Mouse (Mus musculus): ENCODE data around the gene AC129217.1.

Gene AC129217.1

DNA sequence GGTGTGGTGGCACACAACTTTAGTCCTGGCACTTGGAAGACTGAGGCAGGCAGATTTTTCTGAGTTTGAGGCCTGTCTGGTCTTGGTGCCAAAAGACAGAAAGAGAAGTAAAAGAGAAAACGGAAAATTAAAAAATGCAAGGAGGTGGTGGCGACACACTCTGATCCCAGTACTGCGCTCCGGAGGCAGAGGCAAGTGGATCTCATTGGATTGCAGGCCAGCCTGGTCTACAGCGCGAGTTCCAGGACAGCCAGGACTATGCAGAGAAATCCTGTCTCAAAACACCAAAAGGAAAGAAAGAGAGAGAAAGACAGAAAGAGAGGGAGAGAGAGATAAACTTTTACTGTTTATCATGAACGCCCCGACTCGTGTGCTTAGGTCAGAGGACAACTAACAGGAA is 41.3 kb downstream of the AC129217.1 start:
- DNase-seq (ENCODE audit: inconsistent ontology term): no peak

DNA sequence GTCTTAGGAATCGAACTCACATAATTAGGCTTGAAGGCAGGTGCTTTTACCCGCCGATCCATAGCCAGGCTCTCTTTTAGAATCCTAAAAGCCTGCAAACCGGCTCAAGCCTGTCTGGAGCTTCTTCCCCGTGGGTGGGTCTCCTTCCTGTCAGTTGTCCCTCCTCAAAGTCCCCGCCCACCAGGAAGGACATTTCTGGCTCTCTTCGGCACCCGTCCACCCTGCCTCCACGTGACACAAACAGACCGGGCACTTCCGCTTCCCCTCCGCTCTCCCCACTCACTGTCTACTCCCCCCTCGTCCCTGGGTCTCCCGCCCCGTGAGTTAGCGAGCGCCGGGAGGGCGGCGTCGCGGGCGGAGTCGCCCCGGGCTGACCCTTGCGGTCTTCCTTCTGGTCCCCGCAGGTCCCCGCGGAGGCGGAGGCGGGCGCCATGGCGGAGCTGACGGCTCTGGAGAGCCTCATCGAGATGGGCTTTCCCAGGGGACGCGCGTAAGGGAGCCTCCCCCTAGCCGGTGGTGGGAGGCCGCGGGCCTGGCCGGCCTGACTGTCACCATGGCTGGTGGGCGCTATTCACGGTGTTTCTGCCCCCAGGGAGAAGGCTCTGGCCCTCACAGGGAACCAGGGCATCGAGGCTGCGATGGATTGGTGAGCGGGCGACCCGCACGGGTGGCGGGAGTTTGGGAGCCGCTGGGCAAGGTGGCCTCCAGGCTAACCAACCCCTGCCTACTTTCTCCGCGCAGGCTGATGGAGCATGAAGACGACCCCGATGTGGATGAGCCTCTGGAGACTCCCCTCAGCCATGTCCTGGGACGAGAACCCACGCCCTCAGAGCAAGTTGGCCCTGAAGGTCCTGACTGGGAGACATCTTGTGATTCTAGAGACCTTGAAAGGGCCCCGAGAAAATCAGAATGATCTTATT is 42.0 kb downstream of the AC129217.1 start, which contains the start of gene Ubxn1:
Gene Ubxn1 (plus strand): TSS at position 230 of the 920 bp plus-strand sequence.
- peak; percentile 99 for DNase-seq (ENCODE audit: inconsistent ontology term)

DNA sequence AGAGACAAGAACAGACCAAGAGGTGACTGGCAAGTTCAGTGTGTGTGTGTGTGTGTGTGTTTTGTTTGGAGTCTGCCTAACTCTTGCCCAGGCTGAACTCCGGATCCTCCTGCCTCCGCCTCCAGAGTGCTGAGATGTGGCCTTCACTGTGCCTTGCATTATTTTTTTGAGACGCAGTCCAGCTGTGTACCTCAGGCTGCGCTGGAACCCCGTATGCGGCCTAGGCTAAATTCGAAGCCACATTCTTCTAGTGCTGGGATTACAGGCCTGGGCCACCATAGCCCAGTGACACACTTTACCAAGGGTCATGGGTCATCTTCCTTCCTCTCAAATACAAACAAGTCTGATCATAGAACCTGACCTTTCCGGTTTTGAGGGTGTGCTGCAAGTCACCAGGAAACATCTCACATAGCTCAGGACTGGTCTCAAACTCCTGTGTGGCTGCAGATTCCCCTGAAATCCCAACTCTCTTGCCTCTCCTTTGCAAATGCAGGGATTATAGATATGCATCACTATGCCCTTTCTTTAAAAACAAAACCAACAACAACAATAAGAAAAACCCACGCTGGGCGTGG is 42.8 kb downstream of the AC129217.1 start:
- no peak for DNase-seq (ENCODE audit: inconsistent ontology term)

- no peak for DNase-seq (ENCODE audit: inconsistent ontology term)
These were observed 45.5 kb downstream of the AC129217.1 start for GRCm38 (mm10) chr19:8875031-8875430.

GRCm38 (mm10) chr19:8880311-8881033 is 50.9 kb downstream of the AC129217.1 start, which contains the start of gene Uqcc3:
Gene Uqcc3, minus strand, starts transcription at chr19:8880923.
- DNase-seq (ENCODE audit: inconsistent ontology term): peak; percentile 91

DNA sequence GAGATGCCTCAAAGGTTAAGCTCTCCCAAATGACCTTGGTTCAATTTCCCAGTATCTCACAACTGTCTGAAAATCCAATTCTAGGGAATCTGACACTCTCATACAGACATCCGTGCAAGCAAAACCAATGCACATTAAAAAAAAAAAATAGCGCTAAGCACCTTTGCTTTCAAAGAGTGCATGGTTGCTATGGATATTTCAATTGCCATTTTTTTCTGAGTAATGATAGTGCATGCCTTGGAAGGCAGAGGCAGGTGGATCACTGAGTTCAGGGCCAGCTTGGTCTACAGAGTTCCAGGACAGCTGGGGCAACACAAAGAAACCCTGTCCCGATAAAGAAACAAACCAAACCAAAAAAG is 51.4 kb downstream of the AC129217.1 start:
- DNase-seq (ENCODE audit: inconsistent ontology term): no peak

GRCm38 (mm10) chr19:8883616-8884015 is 54.0 kb downstream of the AC129217.1 start, which contains the start of the genes Lbhd1 and Gm49403:
Gene Lbhd1, plus strand, starts transcription at chr19:8883732.
Gene Gm49403, plus strand, starts transcription at chr19:8883930.
- DNase-seq (ENCODE audit: inconsistent ontology term): no peak

- DNase-seq (ENCODE audit: inconsistent ontology term): no peak
These were observed 57.5 kb downstream of the AC129217.1 start for GRCm38 (mm10) chr19:8886916-8887584.

GRCm38 (mm10) chr19:8887585-8888463 is 58.3 kb downstream of the AC129217.1 start:
- DNase-seq (ENCODE audit: inconsistent ontology term): peak; percentile 24

DNA sequence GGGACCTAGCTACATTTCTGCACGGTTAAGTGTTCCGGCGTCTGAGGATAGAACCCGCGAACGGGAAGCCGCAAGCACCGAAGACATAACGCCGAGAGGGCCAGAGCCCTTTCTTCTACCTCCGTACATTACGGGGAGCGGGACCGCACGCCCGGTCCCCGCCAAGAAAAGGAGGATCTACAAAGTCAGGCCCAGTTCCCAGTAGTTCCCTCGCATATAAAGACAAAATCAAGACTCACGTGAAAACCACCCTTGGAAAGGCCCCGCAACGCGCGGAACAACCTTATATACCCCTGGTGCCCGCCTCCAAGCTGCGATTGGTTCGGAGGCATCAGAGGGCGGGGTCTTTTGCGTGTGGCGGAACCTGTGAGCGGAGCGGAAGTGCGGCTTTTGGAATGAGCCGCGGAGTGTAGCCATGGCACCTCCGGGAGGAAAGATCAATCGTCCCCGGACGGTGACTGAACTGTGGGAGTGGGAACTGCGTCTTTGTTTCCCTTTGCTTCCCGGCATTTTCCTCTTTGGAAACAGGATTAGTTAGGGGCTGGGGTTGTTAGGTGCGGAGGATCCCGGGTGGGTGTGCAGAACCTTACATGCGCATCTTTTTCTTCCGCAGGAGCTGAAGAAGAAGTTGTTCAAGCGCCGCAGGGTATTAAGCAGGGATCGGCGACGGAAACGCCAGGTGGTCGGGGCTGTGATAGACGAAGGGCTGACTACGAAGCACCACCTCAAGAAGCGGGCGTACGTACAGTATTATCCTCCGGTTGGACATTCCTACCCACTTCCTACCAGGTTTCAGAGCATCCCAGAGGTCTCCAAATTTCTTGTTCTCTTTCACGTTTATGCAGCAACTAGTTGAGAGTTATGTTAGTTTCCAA is 59.2 kb downstream of the AC129217.1 start, which contains the start of the genes 1810009A15Rik and Gm49416:
Gene 1810009A15Rik (plus strand): TSS at position 343 of the 875 bp plus-strand sequence.
Gene Gm49416 (plus strand): TSS at position 416 of the 875 bp plus-strand sequence.
- peak; percentile 93 for DNase-seq (ENCODE audit: inconsistent ontology term)
